Mouse (Mus musculus): ENCODE measurements at regions not wholly inside any gene's neighbourhood (a gene's known extent, or its start where the extent isn't known, plus 50 kb on each side); places are given as distances from the start of the nearest gene placed in this dataset.

- no peak overlapping the region for H3K4me3 ChIP-seq (ENCODE audit: insufficient read depth, low read length)
- H3K27ac ChIP-seq (ENCODE audit: insufficient read depth, low read length): no peak overlapping the region
- no peak for TF ChIP-seq CTCF (IDR thresholded peaks at IDR 0.05; ENCODE audit: extremely low read depth, insufficient read depth, low read length)
- TF ChIP-seq POLR2A (IDR thresholded peaks at IDR 0.05; ENCODE audit: extremely low read depth, insufficient read depth, low read length): no peak
- no peaks in the 10 kb centered on the region for H3K4me1 ChIP-seq (ENCODE audit: control insufficient read depth, insufficient read depth, low read length)
These were observed 196.1 kb upstream of the Rasgrp1 start for GRCm38 (mm10) chr2:117538865-117539264.

- Histone ChIP-seq H3K4me1 (ENCODE audit: control insufficient read depth, insufficient read depth, low read length) (no peaks in the 10 kb centered on the region), H3K27ac (ENCODE audit: insufficient read depth, low read length) (no peak overlapping the region), H3K4me3 (ENCODE audit: insufficient read depth, low read length) (no peak overlapping the region)
- TF ChIP-seq CTCF (IDR thresholded peaks at IDR 0.05; ENCODE audit: extremely low read depth, insufficient read depth, low read length): no peak
- TF ChIP-seq POLR2A (IDR thresholded peaks at IDR 0.05; ENCODE audit: extremely low read depth, insufficient read depth, low read length): no peak
These were observed 196.5 kb upstream of the Rasgrp1 start for GRCm38 (mm10) chr2:117539285-117539684.

DNA sequence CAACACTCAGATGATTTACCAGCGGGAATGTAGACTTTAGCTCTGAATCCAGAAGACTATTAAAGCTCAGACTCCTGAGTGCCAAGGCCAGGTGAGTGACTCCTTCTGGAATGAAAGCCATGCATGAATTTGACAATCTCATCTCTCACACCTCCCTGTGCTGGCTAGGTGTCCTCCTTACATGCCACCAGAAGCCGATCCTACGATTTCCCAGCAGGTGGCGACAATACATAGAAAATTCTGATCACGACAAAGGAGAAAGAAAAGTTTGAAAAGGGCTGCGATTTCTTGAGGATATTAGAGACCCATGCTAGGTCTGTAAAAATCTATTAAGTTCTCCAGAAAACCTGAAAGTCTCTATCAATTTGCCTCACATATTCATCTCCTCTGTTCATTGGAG, 198.7 kb upstream of the Rasgrp1 start:
- Histone ChIP-seq H3K27ac (ENCODE audit: insufficient read depth, low read length) (no peak overlapping the region), H3K4me1 (ENCODE audit: control insufficient read depth, insufficient read depth, low read length) (no peaks in the 10 kb centered on the region), H3K4me3 (ENCODE audit: insufficient read depth, low read length) (no peak overlapping the region)
- TF ChIP-seq CTCF (IDR thresholded peaks at IDR 0.05; ENCODE audit: extremely low read depth, insufficient read depth, low read length) (peak; percentile 79), POLR2A (IDR thresholded peaks at IDR 0.05; ENCODE audit: extremely low read depth, insufficient read depth, low read length) (no peak)

DNA sequence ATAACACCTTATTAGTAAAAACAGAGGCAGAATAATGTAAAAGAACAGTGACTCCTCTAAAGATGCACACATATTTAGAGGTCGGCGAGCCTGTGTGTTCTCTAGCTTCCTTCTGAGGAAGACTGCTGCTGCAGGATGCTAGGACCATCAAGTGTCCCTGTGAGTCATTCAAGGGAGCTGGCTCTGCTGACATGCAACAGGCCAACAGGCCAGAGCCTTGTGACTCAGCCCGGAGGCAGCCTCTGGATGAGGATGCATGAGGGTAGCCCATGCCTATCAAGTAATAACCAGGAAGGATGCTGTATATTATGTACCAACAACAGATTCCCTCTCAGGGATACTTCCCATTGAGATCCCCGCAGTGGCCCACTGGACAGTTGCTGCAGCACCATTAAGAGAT, 199.5 kb upstream of the Rasgrp1 start:
- Histone ChIP-seq H3K4me1 (ENCODE audit: control insufficient read depth, insufficient read depth, low read length) (no peaks in the 10 kb centered on the region), H3K27ac (ENCODE audit: insufficient read depth, low read length) (no peak overlapping the region), H3K4me3 (ENCODE audit: insufficient read depth, low read length) (no peak overlapping the region)
- TF ChIP-seq POLR2A (IDR thresholded peaks at IDR 0.05; ENCODE audit: extremely low read depth, insufficient read depth, low read length) (no peak), CTCF (IDR thresholded peaks at IDR 0.05; ENCODE audit: extremely low read depth, insufficient read depth, low read length) (no peak)

DNA sequence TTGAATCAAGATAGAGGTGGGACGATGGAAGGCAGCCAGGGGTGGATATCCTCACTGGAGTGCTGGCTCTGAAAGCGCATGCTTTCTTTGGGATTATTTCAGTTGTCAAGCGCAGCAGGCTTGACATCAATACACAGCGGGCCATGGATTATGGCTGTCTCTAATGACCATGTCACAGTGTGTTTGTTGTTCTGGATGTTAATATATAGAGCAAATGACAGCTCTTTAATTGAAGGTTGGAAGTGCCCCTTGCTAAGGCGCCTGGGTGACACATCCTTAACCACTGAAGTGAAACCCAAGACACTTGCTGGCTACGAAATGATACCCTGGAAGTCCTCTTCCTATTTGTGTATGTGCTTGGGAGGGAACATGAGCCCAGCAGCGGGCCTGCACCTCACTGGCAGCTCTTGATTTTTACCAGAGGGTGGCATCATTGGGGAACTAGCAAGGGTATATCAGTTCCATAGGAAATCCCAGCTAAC, 200.5 kb upstream of the Rasgrp1 start:
- Histone ChIP-seq H3K27ac (ENCODE audit: insufficient read depth, low read length) (no peak overlapping the region), H3K4me1 (ENCODE audit: control insufficient read depth, insufficient read depth, low read length) (no peaks in the 10 kb centered on the region), H3K4me3 (ENCODE audit: insufficient read depth, low read length) (no peak overlapping the region)
- TF ChIP-seq POLR2A (IDR thresholded peaks at IDR 0.05; ENCODE audit: extremely low read depth, insufficient read depth, low read length) (no peak), CTCF (IDR thresholded peaks at IDR 0.05; ENCODE audit: extremely low read depth, insufficient read depth, low read length) (no peak)

GRCm38 (mm10) chr2:117548273-117548672, 205.5 kb upstream of the Rasgrp1 start:
- Histone ChIP-seq H3K4me1 (ENCODE audit: control insufficient read depth, insufficient read depth, low read length) (no peaks in the 10 kb centered on the region; the same call in 1 of the 2 replicates), H3K4me3 (ENCODE audit: insufficient read depth, low read length) (no peak overlapping the region)
- TF ChIP-seq POLR2A (IDR thresholded peaks at IDR 0.05; ENCODE audit: extremely low read depth, insufficient read depth, low read length) (no peak), CTCF (IDR thresholded peaks at IDR 0.05; ENCODE audit: extremely low read depth, insufficient read depth, low read length) (no peak)

DNA sequence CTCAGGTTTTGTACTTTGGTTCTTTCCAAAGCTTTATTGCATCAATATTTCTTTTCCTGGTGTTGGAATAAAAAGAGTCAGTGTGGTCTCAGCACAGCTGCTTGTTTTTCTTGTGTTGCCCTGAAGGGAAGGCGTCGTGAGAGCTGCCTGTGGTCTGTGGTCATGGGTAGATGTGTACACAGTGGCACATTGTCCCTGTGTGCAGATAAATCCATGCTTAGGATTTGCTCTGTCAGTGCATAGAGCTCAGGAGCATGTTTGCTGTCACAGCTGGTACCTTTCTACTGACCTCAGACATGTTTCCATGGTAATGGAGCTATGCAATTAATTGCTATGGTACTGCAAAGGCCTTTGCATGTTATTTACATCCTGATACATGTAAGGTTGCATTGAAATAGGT, 213.5 kb upstream of the Rasgrp1 start:
- Histone ChIP-seq H3K4me1 (ENCODE audit: control insufficient read depth, insufficient read depth, low read length) (no peaks in the 10 kb centered on the region), H3K27ac (ENCODE audit: insufficient read depth, low read length) (no peak overlapping the region), H3K4me3 (ENCODE audit: insufficient read depth, low read length) (no peak overlapping the region)
- TF ChIP-seq CTCF (IDR thresholded peaks at IDR 0.05; ENCODE audit: extremely low read depth, insufficient read depth, low read length) (no peak), POLR2A (IDR thresholded peaks at IDR 0.05; ENCODE audit: extremely low read depth, insufficient read depth, low read length) (no peak)

More at GRCm38 (mm10) chr2:117548273-117548672, 205.5 kb upstream of the Rasgrp1 start:
- no peak overlapping the region for H3K27ac ChIP-seq (ENCODE audit: insufficient read depth, low read length)

DNA sequence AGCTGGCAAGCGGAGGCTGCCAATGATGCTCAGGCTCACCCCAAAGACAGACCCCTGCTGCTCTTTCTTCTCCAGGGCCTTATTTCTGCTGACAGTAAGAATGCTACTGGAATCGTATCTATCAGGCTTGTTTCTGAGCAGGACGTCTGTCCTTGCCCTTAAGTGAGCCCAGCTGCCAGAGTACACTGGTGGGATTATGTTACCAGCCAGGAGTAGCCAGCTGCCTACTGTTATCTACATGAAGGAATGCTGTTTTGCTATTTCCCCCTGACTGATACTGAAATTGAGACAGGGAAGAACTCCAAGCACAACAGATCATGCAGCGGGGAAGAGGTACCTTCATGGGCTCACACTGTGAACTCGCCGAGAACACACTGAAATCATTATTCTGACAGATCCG, 228.2 kb upstream of the Rasgrp1 start:
- Histone ChIP-seq H3K27ac (ENCODE audit: insufficient read depth, low read length) (no peak overlapping the region), H3K4me3 (ENCODE audit: insufficient read depth, low read length) (no peak overlapping the region), H3K4me1 (ENCODE audit: control insufficient read depth, insufficient read depth, low read length) (no peaks in the 10 kb centered on the region)
- TF ChIP-seq CTCF (IDR thresholded peaks at IDR 0.05; ENCODE audit: extremely low read depth, insufficient read depth, low read length) (no peak), POLR2A (IDR thresholded peaks at IDR 0.05; ENCODE audit: extremely low read depth, insufficient read depth, low read length) (no peak)

DNA sequence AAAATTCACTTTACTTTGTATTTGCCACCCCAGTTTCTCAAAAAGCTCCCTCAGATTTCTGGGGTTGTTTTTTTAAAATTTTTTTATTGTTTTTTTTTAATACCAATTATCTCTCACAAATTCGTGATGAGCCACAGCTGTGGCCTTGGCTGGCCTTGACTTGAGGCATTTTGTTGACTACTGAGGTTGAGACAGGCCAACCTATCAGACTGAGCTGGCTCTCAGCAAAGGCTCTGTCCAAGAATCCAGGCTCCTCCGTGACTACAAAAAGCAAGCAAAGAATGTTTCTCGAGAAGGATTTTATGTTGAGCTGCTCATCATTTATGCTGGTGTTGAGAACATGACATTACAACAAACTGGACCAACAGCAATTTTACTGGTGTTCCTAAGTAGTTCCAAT, 244.6 kb upstream of the Rasgrp1 start:
- Histone ChIP-seq H3K4me3 (ENCODE audit: insufficient read depth, low read length) (no peak overlapping the region), H3K27ac (ENCODE audit: insufficient read depth, low read length) (no peak overlapping the region), H3K4me1 (ENCODE audit: control insufficient read depth, insufficient read depth, low read length) (no peaks in the 10 kb centered on the region)
- no peak for TF ChIP-seq CTCF (IDR thresholded peaks at IDR 0.05; ENCODE audit: extremely low read depth, insufficient read depth, low read length)
- TF ChIP-seq POLR2A (IDR thresholded peaks at IDR 0.05; ENCODE audit: extremely low read depth, insufficient read depth, low read length): no peak

GRCm38 (mm10) chr2:117595028-117595427, 252.2 kb upstream of the Rasgrp1 start:
- H3K4me1 ChIP-seq (ENCODE audit: control insufficient read depth, insufficient read depth, low read length): no peaks in the 10 kb centered on the region
- TF ChIP-seq CTCF (IDR thresholded peaks at IDR 0.05; ENCODE audit: extremely low read depth, insufficient read depth, low read length) (no peak), POLR2A (IDR thresholded peaks at IDR 0.05; ENCODE audit: extremely low read depth, insufficient read depth, low read length) (no peak)
- no peak overlapping the region for H3K4me3 ChIP-seq (ENCODE audit: insufficient read depth, low read length)
- no peak overlapping the region for H3K27ac ChIP-seq (ENCODE audit: insufficient read depth, low read length)
